Mouse (Mus musculus) embryo, embryonic 9.5 days (tissue): ENCODE data around the gene Atp23.

Experiments
- DNase-seq: peaks from one replicate; pipeline ENCODE4 v3.0.0-alpha.2; 2017; ENCODE audit errors: extremely low spot score

Gene Atp23

GRCm38 (mm10) chr10:126900821-126901487, at the start of gene Atp23:
Gene Atp23, minus strand, starts transcription at chr10:126901355.
- DNase-seq = peak; percentile 94

- DNase-seq = no peak
Measured at GRCm38 (mm10) chr10:126950572-126950971, 49.4 kb upstream of the Atp23 start.

- DNase-seq = no peak
Measured at GRCm38 (mm10) chr10:126949824-126950223, 48.7 kb upstream of the Atp23 start.

- no peak for DNase-seq
Measured at GRCm38 (mm10) chr10:126945531-126945930, 44.4 kb upstream of the Atp23 start.

GRCm38 (mm10) chr10:126940949-126941348, 39.8 kb upstream of the Atp23 start:
- no peak for DNase-seq

- no peak for DNase-seq
Measured at GRCm38 (mm10) chr10:126935556-126936381, 34.6 kb upstream of the Atp23 start.

DNA sequence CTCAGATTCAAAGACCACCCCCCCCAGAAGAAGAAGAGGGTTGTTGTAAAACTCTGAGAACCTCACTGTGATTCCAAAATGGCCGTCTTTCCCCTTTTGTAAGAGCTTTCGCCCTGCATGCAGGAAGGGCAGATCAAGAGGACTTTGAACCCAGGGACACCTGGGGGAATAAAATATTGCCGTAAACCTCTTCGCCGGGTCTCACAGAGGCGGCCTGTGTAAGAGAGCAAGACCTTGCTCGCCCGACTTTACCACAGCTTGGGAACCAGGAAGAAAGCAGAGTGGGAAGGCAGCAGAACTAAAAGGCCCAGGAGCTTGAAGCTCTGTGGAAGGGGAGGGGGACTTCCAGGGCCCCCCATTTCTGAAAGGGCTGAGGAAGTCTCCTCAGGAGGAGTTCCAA, 34.0 kb upstream of the Atp23 start:
- no peak for DNase-seq

- no peak for DNase-seq
Measured at GRCm38 (mm10) chr10:126934561-126934960, 33.4 kb upstream of the Atp23 start.

DNA sequence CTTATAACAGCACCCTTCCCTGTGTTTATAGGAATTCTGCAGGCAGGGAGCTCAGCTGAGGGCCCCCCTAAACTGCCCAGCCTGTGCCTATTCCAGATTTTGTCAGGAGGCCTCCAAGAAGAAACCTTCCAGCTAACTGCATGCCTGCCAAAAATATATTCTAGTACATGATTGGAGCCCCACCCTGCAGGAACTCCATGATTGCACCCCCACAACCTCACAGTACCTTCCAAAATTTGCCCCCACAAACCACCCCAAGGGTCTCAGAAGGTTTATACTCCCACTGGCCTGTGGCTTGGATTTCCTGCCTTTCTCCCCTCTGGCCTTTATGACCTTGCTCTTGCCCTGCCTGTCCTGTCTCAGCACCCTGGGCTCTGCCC, 30.6 kb upstream of the Atp23 start:
- no peak for DNase-seq

DNA sequence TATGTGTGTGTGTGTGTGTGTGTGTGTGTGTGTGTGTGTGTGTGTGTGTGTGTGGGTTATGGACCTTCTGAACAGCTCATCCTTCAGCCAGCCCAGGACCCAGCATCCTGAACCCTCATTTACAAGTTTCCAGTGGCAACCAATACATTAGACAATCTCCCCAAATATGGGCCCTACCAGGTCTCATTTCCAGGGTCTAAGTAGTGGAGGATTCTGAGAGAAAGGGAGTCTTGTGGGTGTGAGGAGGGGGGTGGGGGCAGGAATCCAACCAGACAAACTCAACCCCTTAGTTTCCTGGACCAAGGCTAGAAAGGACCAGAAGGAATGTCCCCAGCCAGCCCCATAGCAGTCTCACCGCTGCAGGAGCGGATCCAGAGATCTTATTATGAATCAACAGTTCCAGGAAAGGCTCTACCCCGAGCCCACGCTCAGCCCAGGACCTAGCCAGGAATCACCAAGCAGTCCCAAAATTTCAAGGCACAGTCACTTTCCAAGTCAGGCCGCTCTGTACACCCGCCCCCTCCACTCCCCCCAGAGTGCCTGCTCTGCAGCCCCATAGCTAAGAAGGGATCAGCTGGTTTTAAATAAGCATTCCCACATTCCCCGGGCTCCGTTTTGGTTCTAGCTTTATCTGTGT, 30.1 kb upstream of the Atp23 start:
- DNase-seq = no peak

GRCm38 (mm10) chr10:126930270-126931121, 29.3 kb upstream of the Atp23 start:
- no peak for DNase-seq

DNA sequence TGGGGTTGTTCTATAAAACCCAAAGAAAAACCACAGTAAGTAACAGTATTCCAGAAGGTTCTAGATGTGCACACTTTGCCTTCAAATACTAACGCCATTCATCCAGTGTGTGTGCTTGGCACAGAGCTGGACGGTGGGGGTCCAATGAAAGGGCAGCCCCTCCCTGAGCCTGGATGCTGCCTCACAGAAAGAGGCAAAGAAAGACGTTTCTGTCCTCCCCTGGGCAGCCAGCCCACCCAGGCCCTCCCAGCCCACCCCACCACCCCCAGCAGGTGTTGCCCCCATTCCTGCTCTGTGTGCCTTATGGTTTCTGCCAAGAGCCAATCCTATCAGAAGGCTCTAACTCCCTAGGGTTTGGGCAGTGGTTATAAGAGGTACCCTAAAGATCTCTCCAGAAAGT, 28.4 kb upstream of the Atp23 start:
- DNase-seq = no peak

- DNase-seq = no peak
Measured at GRCm38 (mm10) chr10:126928819-126929206, 27.7 kb upstream of the Atp23 start.

- peak; percentile 81 for DNase-seq
Measured at GRCm38 (mm10) chr10:126928011-126928818, 27.1 kb upstream of the Atp23 start.

- no peak for DNase-seq
Measured at GRCm38 (mm10) chr10:126927101-126927961, 26.2 kb upstream of the Atp23 start.

GRCm38 (mm10) chr10:126925391-126925790, 24.2 kb upstream of the Atp23 start:
- DNase-seq = no peak

DNA sequence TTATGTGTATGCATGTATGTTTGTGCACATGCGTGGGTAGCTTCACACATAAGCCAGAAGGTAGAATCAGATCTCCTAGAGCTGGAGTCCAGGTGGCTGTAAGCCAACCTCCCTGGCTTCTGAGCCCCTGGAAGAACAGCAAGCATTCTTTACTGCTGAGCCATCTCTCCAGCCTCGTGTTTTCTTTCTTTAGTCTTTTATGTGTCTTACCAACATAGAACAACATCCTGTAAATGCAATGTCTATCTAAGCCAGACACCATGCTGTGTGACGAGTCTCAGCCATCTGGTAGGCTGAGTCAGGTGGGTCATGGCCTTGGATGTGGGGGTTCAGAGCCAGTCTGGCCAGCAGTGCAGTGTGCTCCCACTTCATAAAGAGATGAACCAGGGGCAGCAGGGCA, 22.9 kb upstream of the Atp23 start:
- DNase-seq = no peak

DNA sequence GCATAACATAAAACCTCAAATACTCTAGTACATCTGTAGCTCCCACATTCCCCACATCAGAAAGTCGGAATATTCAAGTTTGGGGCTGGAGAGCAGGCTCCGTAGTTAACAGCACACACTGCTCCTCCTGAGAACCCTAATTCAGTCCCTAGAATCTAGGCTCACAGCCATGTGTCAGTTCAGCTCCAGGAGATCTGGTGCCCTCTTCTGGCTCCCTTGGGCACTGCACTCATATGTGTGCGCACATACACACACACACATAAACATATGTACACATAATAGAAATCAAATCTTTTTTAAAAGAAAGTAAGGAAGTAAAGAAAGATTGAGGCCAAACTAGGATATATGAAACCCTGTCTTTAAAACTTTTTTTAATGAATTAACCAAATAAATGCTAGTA, 19.1 kb upstream of the Atp23 start:
- no peak for DNase-seq

DNA sequence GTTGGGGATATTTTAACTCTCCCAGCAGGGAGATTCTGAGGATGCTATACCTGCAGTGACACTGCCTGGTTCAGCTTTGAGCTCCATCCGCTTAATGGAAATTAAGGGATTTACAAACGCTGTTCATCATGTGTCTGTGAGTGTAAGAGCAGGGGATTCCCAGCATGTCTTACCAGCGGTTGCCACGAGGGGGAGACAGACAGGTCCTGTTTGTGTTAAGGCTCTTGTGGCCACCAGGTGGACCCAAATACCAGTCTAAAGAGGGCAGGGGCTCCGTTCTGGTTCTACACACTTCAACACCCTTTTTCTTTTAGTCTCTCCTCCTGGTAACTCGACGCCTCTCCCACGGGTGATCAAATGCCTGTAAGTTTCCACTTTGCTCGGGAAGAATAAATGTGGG, 17.9 kb upstream of the Atp23 start:
- peak; percentile 93 for DNase-seq

DNA sequence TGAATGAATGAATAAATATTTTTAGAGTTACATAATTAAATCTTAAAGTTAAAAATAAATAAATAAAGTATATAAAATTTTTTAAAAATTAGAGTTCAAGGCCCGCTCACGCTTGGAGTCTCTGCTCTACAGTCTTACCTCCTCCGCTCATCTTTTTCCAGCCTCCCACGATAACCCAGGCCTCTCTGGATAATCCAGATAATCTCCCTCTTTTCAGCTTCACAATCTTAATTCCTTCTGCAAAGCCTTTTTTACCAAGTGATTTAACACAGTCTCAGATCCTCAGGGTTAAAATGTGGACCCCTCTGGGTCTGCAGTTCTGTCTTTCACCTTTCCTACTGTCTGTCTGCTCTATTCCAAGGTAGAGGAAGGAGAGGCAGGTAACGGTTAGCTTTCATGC, 13.1 kb upstream of the Atp23 start:
- no peak for DNase-seq
